Mouse (Mus musculus) liver, adult (tissue): ENCODE results near the gene Ap5m1.

Experiments used
- GATA4 ChIP-seq: IDR thresholded peaks from 2 replicates; pipeline ENCODE4 v1.6.1; 2014; ENCODE audit warnings: mild to moderate bottlenecking, low read length; ENCODE audit not compliant: insufficient replicate concordance

The Ap5m1 gene

GRCm38 (mm10) chr14:49089461-49090058, 23.7 kb downstream of the Ap5m1 start:
- no peak for TF ChIP-seq GATA4

GRCm38 (mm10) chr14:49090102-49090501, 24.2 kb downstream of the Ap5m1 start:
- no peak for TF ChIP-seq GATA4

DNA sequence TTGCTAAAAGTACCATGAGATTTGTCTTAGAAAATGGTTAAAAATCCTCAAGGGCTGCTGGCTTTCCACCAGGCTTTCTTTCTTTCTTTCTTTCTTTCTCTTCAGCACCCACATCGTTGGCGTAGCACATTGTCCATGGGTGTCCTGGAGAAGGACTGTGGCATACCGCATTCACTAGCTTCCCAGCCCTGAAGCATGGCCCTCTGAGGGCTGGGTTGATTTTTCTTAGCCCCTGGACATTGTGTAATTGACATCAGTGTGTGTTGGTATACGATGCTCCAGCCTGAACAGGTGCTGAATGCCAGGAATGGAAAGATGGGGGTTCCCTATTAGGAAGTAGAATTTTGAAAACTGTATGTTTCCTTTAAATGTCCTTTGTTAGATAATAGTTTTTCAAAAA, 25.4 kb downstream of the Ap5m1 start:
- TF ChIP-seq GATA4 = no peak

DNA sequence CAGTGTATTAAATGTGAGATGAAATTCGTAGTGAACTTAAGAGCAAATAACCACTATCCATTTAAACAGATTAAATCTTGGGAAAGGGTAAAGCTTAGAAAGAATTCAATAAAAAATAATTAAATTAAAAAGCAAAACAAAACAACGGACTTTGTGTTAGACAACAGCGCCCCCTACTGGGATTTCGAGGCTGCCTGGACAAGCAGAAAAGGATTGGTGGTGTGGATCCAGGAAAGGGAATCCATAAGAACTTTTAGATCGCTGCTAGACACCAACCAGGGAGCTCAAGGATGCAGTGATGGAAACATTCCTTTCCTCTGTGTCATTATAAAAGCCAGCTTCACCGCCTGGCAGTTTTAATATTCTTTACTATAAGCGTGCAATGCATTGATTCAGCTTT, 52.5 kb downstream of the Ap5m1 start:
- no peak for TF ChIP-seq GATA4

GRCm38 (mm10) chr14:49121723-49122122, 55.8 kb downstream of the Ap5m1 start:
- TF ChIP-seq GATA4 = no peak

- no peak for TF ChIP-seq GATA4
Observed at GRCm38 (mm10) chr14:49127162-49127779, 61.4 kb downstream of the Ap5m1 start.

- TF ChIP-seq GATA4 = no peak
Observed at GRCm38 (mm10) chr14:49128544-49129263, 62.8 kb downstream of the Ap5m1 start.

GRCm38 (mm10) chr14:49132391-49132790, 66.5 kb downstream of the Ap5m1 start:
- TF ChIP-seq GATA4 = no peak

- no peak for TF ChIP-seq GATA4
Observed at GRCm38 (mm10) chr14:49138171-49138570, 72.3 kb downstream of the Ap5m1 start.

DNA sequence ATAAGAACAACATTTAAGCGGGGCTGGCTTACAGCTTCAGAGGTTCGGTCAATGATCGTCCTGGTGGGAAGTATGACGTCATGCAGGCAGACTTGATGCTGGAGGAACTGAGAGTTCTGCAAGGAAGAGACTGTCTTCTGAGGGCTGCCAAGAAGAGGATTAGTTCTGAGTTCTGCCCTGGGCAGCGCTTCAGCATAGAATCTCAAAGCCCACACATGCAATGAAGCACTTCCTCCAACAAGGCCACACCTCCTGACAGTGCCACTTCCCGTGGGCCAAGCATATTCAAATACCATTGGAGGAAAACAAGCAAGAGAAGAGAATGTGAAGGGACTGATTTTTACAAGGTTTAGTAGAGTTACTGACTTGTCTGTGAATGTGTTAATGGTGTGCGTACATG, 74.9 kb downstream of the Ap5m1 start:
- TF ChIP-seq GATA4 = no peak
